ENCODE assay signal across 13 mouse cellular contexts in the genomic region with DNA sequence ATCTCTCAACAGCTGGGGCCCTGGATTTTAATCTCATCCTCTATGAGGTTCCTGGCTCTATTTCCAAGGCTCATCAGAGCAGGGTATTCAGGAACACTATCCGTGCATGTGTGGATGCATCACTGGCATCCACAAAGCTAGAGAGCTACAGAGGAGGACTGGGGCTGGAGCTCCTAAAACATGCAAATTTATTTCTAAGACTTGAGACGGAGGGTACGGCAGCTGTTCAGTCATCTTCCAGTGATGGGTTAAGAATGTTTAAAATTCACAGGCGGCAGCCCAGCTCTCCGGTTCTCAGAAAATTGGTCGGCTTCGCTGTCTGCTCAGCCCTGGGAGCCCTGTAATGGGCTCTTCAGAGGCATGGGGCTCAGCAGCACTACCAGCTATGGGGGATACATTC.
DNase-seq lines count a peak whose midpoint lies in the region; ATAC-seq and TF ChIP-seq lines count a peak whose summit lies in the region.
"Had no signal": no experiment of that assay in that cellular context is flagged by ENCODE, and none has a peak within 500 bp of the region (broad histone marks: within the 10 kb centered on the region; RNA-seq: fewer than 3 reads in every experiment).

No protein-coding gene starts in this region.

- H3K4me3 ChIP-seq in layer of hippocampus, adult 2 months: no peak overlapping the region
- no peak overlapping the region for H3K4me3 ChIP-seq in ES-Bruce4 (ENCODE audit: low read depth, low read length)
- H3K4me3 ChIP-seq in forebrain, embryonic 15.5 days: no peak overlapping the region
- H3K4me3 ChIP-seq in midbrain, embryonic 15.5 days: no peak overlapping the region
- H3K4me3 ChIP-seq: stomach, embryonic 15.5 days had no signal

- no peak overlapping the region for H3K4me2 ChIP-seq in forebrain, embryonic 15.5 days (replicated peaks)
- peak overlapping the region; percentile 9; the same call in 1 of the 2 replicates for H3K4me2 ChIP-seq in midbrain, embryonic 15.5 days
- H3K4me2 ChIP-seq: stomach, embryonic 15.5 days had no signal

- 22% methylated on average over 7 of the region's 7 CpGs for WGBS in forebrain, embryonic 15.5 days
- 30% methylated on average over 7 of the region's 7 CpGs for WGBS in midbrain, embryonic 15.5 days

- no peak for TF ChIP-seq POLR2A in ES-Bruce4 (IDR thresholded peaks at IDR 0.05; ENCODE audit: insufficient read depth, low read length)

- peak overlapping the region; percentile 32; the same call in 1 of the 2 replicates for H3K27ac ChIP-seq in layer of hippocampus, adult 2 months
- peak overlapping the region; percentile 21; the same call in 1 of the 2 replicates for H3K27ac ChIP-seq in ES-Bruce4 (ENCODE audit: insufficient read depth, low read length)
- peak overlapping the region; percentile 78 for H3K27ac ChIP-seq in forebrain, embryonic 15.5 days (replicated peaks)
- peak overlapping the region; percentile 54 for H3K27ac ChIP-seq in midbrain, embryonic 15.5 days
- H3K27ac ChIP-seq: liver, embryonic 14.5 days; stomach, embryonic 15.5 days had no signal

- H3K9ac ChIP-seq in ES-Bruce4 (ENCODE audit: low read depth, poor library complexity, severe bottlenecking): 0 out of 2 replicates have a peak overlapping the region, but pooled peaks have one; percentile 38
- H3K9ac ChIP-seq in forebrain, embryonic 15.5 days (replicated peaks): no peak overlapping the region
- H3K9ac ChIP-seq in midbrain, embryonic 15.5 days: no peak overlapping the region
- H3K9ac ChIP-seq: liver, embryonic 14.5 days; stomach, embryonic 15.5 days had no signal

- H3K27me3 ChIP-seq in ES-Bruce4 (ENCODE audit: control insufficient read depth, insufficient read depth, low read length, poor library complexity, severe bottlenecking): no peaks in the 10 kb centered on the region
- no peaks in the 10 kb centered on the region for H3K27me3 ChIP-seq in forebrain, embryonic 15.5 days
- no peaks in the 10 kb centered on the region for H3K27me3 ChIP-seq in midbrain, embryonic 15.5 days (replicated peaks)
- H3K27me3 ChIP-seq: stomach, embryonic 15.5 days had no signal

- H3K9me3 ChIP-seq in ES-Bruce4 (replicated peaks; ENCODE audit: control insufficient read depth, insufficient read depth, low read length, poor library complexity, severe bottlenecking): no peaks in the 10 kb centered on the region
- no peaks in the 10 kb centered on the region for H3K9me3 ChIP-seq in forebrain, embryonic 15.5 days
- no peaks in the 10 kb centered on the region for H3K9me3 ChIP-seq in midbrain, embryonic 15.5 days
- H3K9me3 ChIP-seq: stomach, embryonic 15.5 days had no signal

- DNase-seq in layer of hippocampus, adult 2 months (ENCODE audit: low spot score in 2 of 2): peak in 1 of 2 experiments; percentile 26
- DNase-seq in layer of hippocampus, postnatal 36 days: no peak
- no peak for DNase-seq in embryo, embryonic 11 days
- no peak for DNase-seq in spleen, postnatal 4 days (ENCODE audit: low spot score in 2 of 2)
- DNase-seq: cerebellum, adult 2 months; gastrocnemius, postnatal 10 days; thymus, postnatal 25 days had no signal

- no peaks in the 10 kb centered on the region for H3K36me3 ChIP-seq in ES-Bruce4 (ENCODE audit: control insufficient read depth, insufficient read depth, low read length, poor library complexity, severe bottlenecking)
- no peaks in the 10 kb centered on the region for H3K36me3 ChIP-seq in forebrain, embryonic 15.5 days
- H3K36me3 ChIP-seq in midbrain, embryonic 15.5 days (replicated peaks): no peaks in the 10 kb centered on the region
- H3K36me3 ChIP-seq: stomach, embryonic 15.5 days had no signal

- TF ChIP-seq EP300 in ES-Bruce4 (IDR thresholded peaks at IDR 0.05; ENCODE audit: insufficient read depth, low read depth, low read length): no peak

- ATAC-seq in forebrain, embryonic 15.5 days (replicated peaks): peak; percentile 84
- peak; percentile 52; the same call in 1 of the 2 replicates for ATAC-seq in midbrain, embryonic 15.5 days (replicated peaks)
- ATAC-seq in erythroblast, adult 5-6 weeks (replicated peaks; ENCODE audit: low FRiP score, poor library complexity, severe bottlenecking): no peak

- H3K4me1 ChIP-seq in ES-Bruce4 (ENCODE audit: control insufficient read depth, insufficient read depth, low read length): peaks cover 3% of the 10 kb centered on the region
- peaks cover 23% of the 10 kb centered on the region for H3K4me1 ChIP-seq in forebrain, embryonic 15.5 days
- peaks cover 16% of the 10 kb centered on the region for H3K4me1 ChIP-seq in midbrain, embryonic 15.5 days

- TF ChIP-seq CTCF in layer of hippocampus, adult 2 months (conservative IDR thresholded peaks at IDR 0.05): no peak
- no peak for TF ChIP-seq CTCF in ES-Bruce4 (IDR thresholded peaks at IDR 0.05; ENCODE audit: low read depth, low read length)

Comparison
In these comparisons a context has a peak if more than half of its experiments do, and no peak if none do; other contexts are left out.
1. H3K27ac ChIP-seq: peak in every context shown above with its lines; median percentile 78 in forebrain, embryonic 15.5 days; 54 in midbrain, embryonic 15.5 days; 32 in layer of hippocampus, adult 2 months; 21 in ES-Bruce4.